23 mouse cellular contexts compared by ENCODE assay signal in genomic region chr9:5485258-5485657, GRCm38 (mm10).
DNase-seq lines count a peak whose midpoint lies in the region; ATAC-seq and TF ChIP-seq lines count a peak whose summit lies in the region.
"Had no signal": no experiment of that assay in that cellular context is flagged by ENCODE, and none has a peak within 500 bp of the region (broad histone marks: within the 10 kb centered on the region; RNA-seq: fewer than 3 reads in every experiment).

No protein-coding gene starts in this region.

- no peak for DNase-seq in layer of hippocampus, adult 2 months (ENCODE audit: low spot score in 2 of 2)
- no peak for DNase-seq in layer of hippocampus, adult 9-11 months
- DNase-seq in 416B (ENCODE audit: low read depth) (peak; percentile 5), ES-CJ7 (ENCODE audit: low read depth, low spot score) (peak; percentile 12), adipocyte (ENCODE audit: low spot score) (peak; percentile 2)
- no peak for DNase-seq in lung, postnatal 10 days
- DNase-seq in cerebellum, adult 8-10 months, result no peak
- DNase-seq in forebrain, embryonic 11.5 days (ENCODE audit: low spot score), result no peak
- DNase-seq: adrenal gland, adult 2 months; adrenal gland, postnatal 10 days; adrenal gland, postnatal 25 days; cerebellum, adult 11 months; cerebellum, adult 18-20 months; cerebellum, adult 9-10 months; cerebellum, postnatal 10 days; cerebellum, postnatal 25 days had no signal

- H3K9me3 ChIP-seq in forebrain, embryonic 11.5 days (ENCODE audit: control insufficient read depth, low read length), result no peaks in the 10 kb centered on the region; the same call in 1 of the 2 replicates
- H3K9me3 ChIP-seq: embryonic facial prominence, embryonic 12.5 days; forebrain, embryonic 12.5 days had no signal

- no peak overlapping the region for H3K27ac ChIP-seq in layer of hippocampus, adult 2 months
- H3K27ac ChIP-seq in forebrain, embryonic 11.5 days (ENCODE audit: low read depth, low read length), result no peak overlapping the region
- H3K27ac ChIP-seq: embryonic facial prominence, embryonic 10.5 days; embryonic facial prominence, embryonic 12.5 days; forebrain, embryonic 12.5 days had no signal

- H3K27me3 ChIP-seq in forebrain, embryonic 11.5 days (ENCODE audit: control insufficient read depth, insufficient read depth, low read length), result no peaks in the 10 kb centered on the region
- H3K27me3 ChIP-seq: embryonic facial prominence, embryonic 12.5 days; forebrain, embryonic 12.5 days; Patski had no signal

- H3K4me3 ChIP-seq in layer of hippocampus, adult 2 months, result no peak overlapping the region
- H3K4me3 ChIP-seq in forebrain, embryonic 11.5 days (ENCODE audit: low read depth, low read length), result no peak overlapping the region
- H3K4me3 ChIP-seq: embryonic facial prominence, embryonic 10.5 days; embryonic facial prominence, embryonic 12.5 days; forebrain, embryonic 12.5 days had no signal

- H3K4me1 ChIP-seq in forebrain, embryonic 11.5 days (replicated peaks; ENCODE audit: control insufficient read depth, insufficient read depth, low read length), result no peaks in the 10 kb centered on the region
- H3K4me1 ChIP-seq: embryonic facial prominence, embryonic 10.5 days; embryonic facial prominence, embryonic 12.5 days; forebrain, embryonic 12.5 days had no signal

- no peak overlapping the region for H3K4me2 ChIP-seq in forebrain, embryonic 11.5 days (ENCODE audit: low read depth, low read length, severe bottlenecking)
- H3K4me2 ChIP-seq: embryonic facial prominence, embryonic 12.5 days; forebrain, embryonic 12.5 days had no signal

- 90% methylated on average over 2 of the region's 2 CpGs for WGBS in forebrain, embryonic 11.5 days

- H3K36me3 ChIP-seq in forebrain, embryonic 11.5 days (ENCODE audit: control insufficient read depth, insufficient read depth, low read length), result no peaks in the 10 kb centered on the region
- H3K36me3 ChIP-seq: embryonic facial prominence, embryonic 10.5 days; embryonic facial prominence, embryonic 12.5 days; forebrain, embryonic 12.5 days had no signal

- H3K9ac ChIP-seq in forebrain, embryonic 11.5 days (ENCODE audit: low read length), result no peak overlapping the region
- H3K9ac ChIP-seq: embryonic facial prominence, embryonic 12.5 days; forebrain, embryonic 12.5 days had no signal

- no peak for ATAC-seq in forebrain, embryonic 11.5 days (replicated peaks; ENCODE audit: low FRiP score)
- ATAC-seq: activated CD4-positive, CD25-positive, alpha-beta regulatory T cell, adult 4 months; forebrain, embryonic 14.5 days; forebrain, embryonic 16.5 days; Patski had no signal

- TF ChIP-seq CTCF in layer of hippocampus, adult 2 months (conservative IDR thresholded peaks at IDR 0.05), result 0 out of 2 replicates have a peak, but pooled peaks have one; percentile 4

Comparison
In these comparisons a context has a peak if more than half of its experiments do, and no peak if none do; other contexts are left out.
1. DNase-seq: peak in 416B (single experiment), ES-CJ7 (single experiment) and adipocyte (single experiment); none in layer of hippocampus, adult 2 months (0 of 2), layer of hippocampus, adult 9-11 months (single experiment), lung, postnatal 10 days (single experiment), cerebellum, adult 8-10 months (single experiment) and forebrain, embryonic 11.5 days (single experiment).